Mouse (Mus musculus): ENCODE measurements around the gene B4galnt1.
A peak's percentile ranks its signal among the peaks of the same experiment; 100 is the strongest.
"Not testable (repeated sequence)": the region's sequence is repeated elsewhere in the genome, so short reads cannot be mapped to it uniquely, and the experiment has no call there.

B4galnt1 gene

DNA sequence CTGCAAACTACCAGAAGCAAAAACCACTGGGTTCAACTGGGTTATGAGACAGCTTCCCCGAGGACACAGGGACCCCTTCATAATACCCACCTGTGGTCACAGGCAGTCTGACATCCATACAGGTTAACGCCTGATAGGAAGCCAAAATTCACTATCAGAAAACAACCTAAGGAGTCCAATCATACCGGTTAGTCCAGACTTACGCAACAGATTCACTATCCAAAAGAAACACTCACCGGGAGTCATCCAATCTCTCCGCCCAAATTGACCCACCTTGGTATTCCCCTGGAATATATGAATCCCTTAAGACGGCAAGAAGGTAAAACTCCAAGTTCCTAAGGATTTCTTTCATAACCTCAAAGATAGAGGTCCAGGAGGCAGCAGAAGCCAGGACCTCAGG is 20.5 kb upstream of the B4galnt1 start:
- DNase-seq, result no peak

DNA sequence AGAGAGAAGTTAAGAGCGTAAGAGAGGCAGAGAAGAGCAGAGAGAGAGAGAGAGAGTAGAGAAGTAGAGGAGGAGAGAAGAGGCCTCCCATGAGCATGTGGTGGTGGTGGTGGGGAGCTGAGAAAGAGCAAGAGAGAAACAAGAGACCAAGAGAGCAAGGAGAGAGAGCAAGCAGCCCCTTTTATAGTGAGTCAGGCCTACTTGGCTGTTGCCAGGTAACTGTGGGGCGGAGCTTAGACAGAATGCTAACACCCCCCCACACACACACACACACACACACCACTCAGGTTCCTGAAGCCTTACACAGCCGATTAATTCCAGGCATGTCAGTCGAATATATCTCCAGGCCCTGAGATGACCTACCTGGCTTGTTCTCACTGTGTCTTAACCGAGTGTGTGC is 19.7 kb upstream of the B4galnt1 start:
- DNase-seq, result no peak

DNA sequence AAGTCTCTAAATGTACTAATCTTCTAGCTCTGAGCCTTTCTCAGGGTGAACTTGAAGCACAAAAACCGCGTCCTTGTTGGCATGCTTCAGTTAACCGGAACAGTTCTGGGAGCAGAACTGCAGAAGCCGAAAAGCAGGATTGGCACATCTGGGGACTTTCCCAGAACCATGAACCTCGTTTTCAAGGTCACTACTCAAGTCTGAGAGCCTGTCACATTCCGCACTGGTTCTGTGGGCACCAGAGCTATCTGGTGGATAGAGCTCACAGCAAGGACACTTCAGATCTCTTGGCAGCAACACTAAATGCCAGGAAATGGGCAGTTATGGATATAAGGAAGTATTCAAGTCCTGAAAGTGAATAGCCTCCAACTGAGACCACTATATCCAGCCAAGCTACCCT is 17.9 kb upstream of the B4galnt1 start:
- DNase-seq, result no peak

DNA sequence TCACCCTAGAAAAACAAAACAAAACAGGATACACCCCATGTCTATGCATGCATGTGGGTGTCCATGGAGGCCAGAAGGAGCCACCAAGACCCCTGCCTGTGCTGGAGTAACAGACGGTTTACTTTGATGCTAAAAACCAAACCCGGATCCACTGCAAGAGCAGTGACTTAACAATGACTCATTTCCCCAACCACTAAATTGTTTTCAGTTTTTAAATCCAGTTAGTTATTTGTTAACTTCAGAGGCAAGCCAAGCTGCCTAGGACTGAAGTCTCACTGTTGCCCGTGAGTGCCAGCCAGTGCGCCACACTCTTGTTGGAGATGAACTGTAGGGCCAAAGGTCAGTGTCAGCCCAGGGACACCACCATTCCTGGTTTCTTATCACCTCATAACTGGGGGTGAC is 14.6 kb upstream of the B4galnt1 start:
- DNase-seq, result peak; percentile 59

DNA sequence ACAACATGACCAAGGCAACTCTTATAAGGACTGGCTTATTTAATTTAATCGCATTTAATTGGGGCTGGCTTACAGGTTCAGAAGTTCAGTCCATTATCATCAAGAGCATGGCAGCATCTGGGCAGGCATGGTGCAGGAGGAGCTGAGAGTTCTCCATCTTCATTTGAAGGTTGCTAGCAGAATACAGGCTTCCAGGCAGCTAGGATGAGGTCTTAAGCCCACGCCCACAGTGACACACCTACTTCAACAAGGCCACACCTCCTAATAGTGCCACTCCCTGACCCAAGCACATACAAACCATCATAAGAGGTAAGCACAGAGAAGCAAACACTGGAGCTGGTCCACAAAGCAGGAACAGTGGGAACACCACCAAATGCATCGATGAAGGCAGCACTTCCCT is 13.8 kb upstream of the B4galnt1 start:
- not testable (repeated sequence) for DNase-seq

DNA sequence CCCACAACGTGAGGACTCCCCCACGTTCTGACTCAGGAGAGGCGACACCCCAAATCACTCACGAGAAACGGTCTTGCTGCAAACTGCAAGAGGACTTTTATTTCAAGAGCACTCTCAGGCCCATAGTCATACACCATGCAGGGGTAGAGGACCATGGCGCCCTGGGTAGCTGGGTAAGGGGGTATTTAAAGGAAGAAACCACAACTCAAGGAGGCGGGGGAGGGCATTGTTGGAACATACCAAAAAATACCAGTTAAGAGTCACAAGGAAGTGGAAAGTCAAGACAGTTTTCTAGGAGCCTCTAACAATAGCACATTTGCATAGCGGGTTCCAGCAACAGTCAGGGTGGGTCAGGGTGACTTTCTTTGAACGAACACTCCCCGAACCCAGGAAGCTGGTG is 12.5 kb upstream of the B4galnt1 start:
- DNase-seq, result not testable (repeated sequence)

DNA sequence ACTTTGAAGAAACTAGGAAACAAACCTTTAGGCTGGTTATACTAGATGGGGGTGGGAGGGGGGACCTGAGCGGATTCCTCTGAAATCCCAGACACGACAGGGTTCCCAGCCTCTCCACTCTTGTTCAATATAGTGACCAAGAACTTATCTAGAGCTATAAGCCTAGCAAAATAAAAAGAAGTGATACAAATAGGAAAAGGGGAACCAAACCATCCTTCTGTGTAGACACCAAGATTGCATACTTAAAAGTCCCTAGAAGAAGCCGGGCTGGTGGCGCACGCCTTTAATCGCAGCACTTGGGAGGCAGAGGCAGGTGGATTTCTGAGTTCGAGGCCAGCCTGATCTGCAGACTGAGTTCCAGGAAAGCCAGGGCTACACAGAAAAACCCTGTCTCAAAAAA is 11.7 kb upstream of the B4galnt1 start:
- DNase-seq, result no peak

DNA sequence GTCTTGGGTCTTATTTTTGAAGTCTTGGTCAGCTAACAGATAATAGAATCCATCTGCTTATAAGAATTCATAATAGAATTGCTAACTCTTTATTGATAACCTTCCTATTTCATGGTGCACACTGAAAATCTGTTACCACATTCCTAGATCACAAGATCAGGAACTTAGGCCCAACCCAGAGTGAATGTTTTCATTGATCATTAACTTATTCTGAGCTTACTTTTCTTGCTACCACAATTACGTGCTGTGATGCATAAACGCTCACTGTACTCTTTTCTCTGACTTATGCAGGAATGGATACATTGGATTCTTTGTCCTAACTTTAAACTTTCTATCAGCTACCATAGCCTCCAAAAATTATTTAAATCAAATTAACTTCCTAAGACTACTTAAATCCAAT is 10.8 kb upstream of the B4galnt1 start:
- DNase-seq, result no peak

DNA sequence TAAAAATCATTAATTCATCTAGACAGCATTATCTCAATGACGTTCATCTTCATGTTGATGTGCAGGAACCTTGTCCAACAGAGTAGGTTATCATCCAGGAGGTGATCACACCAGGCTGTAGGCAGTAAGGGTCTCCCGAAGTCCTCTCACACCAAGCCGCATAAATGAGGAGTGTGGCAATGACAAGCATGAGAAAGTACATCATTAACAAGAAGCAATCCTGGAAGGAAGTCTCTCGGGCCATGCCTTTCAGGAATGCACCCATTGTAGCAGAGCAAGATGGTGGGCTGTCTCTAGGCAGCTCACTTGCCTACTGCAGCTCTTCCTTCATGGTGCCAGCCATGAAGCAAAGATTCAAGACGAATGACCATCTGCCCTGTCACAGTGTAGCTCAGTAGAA is 10.4 kb upstream of the B4galnt1 start:
- no peak for DNase-seq

DNA sequence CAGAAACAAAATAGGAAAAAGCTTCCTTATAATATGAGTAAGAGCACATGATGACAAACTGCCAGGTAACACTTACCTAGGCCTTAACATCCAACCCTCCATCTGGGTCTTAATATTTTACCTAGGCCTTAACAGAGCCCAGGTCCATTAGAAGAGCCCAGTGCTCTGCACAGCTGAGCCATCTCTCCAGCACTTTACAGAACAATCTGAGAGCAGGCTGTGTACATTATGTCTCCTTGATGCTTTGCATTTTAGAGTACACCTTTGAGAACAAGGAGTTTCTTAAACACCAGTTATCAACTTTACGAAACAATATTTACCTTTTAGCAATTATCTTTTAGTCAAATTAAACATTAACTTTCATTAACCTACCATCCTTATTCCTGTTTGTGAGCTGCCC is 8.9 kb upstream of the B4galnt1 start:
- no peak for DNase-seq

DNA sequence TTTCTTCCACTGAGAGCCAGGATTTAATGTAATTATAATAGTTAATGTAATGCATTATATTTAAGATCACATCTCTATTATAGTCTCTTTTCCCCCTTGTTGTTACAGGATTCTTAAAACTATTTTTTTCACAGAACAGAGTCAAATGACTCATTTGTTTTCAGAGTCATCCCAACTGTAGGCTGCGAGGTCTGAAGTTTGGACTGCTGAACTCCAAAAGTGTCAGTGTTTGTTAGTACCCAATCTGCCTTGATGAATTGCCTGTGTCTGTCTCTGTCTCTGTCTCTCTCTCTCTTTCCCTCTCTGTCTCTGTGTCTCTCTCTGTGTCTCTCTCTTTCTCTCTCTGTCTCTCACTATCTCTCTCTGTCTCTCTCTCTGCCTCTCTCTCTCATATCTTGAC is 8.5 kb upstream of the B4galnt1 start:
- no peak for DNase-seq

DNA sequence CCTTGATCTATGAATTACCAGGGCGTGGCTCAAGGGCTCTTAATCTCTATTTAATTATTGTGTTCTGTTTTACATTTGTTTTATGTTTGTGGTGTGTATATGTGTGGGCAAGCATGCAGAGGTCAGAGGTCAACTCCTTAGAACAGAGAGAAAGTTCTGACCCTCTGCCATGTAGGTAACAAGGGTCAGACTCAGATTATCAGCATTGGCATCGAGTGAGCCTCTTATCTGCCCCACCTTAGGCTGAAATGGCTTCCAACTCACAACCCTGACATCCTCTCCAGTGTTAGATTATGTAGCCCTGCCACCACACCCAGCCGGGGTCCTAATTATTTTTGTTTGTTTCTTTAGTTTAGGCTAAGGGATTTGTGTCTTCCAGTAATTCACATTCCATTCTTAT is 6.6 kb upstream of the B4galnt1 start:
- no peak for DNase-seq

DNA sequence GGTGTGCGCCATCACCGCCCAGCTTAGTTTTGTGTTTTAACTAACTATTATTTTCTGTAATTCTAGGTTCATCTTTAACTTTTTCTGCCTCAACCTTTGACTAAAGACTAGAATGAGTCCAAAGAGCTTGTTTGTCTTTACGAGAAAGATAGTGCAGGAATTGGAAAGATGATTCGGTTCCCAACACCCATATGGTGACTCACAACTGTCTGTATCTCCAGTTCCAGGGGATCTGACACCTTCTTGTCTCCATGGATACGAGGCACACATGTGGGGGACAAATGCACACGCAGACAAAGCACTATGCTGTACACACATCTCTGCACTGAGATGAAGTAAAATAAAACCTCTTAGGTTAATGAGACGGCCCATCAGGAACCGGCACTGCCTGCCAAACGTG is 4.9 kb upstream of the B4galnt1 start:
- DNase-seq, result no peak

DNA sequence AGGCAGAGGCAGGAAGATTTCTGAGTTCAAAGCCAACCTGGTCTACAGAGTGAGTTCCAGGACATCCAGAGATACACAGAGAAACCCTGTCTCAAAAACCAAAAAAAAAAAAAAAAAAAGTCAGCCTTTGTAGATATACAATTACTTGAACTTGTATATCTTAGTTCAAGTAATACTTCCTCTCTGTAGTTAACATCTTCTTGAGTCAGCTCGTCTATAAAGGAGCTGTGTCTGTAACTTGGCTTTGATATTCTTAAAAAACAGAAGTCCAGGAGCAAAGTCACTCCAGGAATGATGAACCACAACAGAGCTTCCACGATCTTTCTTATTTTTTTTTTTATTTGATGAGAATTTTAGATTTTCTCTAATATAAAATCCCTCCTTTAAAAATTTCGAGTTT is 4.3 kb upstream of the B4galnt1 start:
- no peak for DNase-seq

DNA sequence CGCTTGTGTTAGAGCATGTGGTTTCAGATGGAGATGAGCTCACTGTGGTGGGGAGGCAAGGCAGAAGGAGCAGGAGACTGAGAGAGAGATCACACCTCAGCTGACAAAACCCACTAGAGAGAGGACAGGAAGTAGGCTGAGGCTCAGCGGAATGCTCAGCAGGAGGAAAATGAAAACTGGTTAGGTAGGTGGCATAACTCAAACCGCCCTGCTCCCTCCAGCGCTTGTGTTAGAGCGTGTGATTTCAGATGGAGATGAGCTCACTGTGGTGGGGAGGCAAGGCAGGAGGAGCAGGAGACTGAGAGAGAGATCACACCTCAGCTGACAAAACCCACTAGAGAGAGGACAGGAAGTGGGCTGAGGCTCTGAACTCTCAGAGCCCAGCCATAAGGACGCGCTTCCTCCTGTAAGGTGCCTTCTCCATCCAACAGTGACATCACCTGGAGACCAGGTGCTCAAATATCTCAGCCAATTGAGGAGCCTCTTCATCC is 2.2 kb upstream of the B4galnt1 start:
- DNase-seq, result not testable (repeated sequence)

DNA sequence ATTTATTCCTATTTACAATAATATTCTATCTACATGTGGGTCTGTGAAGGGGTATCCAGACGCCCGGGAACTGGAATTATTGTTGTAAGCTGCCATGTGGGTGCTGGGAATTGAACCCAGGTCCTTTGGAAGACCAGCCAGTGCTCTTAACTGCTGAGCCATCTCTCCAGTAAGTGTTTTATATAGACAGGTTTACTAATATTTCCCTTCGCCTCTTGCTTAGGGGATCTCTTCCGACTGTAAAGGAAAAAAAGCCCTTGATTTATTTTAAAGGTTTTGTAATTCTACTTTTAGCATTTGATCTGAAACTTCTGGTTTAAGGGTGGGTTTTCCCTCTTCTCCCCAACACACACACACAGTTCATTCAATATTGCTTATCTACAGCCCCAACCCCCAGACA is 835 bp upstream of the B4galnt1 start:
- no peak for DNase-seq

DNA sequence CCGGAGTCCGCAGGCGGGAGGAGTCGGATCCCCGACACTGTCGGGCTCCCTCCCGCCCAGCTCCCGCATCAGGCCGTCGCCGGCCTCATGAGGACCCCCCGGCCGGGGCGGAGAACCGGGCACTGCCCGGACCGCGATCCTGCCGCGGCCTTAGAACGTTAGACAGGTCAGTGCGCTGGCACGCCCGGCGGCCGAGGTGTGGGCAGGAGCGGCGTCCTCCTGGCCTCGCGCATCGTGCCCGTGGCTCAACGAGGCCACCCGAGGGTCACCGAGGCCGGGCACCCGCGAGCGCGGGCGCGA is 279 bp downstream of the B4galnt1 start:
- no peak for DNase-seq

DNA sequence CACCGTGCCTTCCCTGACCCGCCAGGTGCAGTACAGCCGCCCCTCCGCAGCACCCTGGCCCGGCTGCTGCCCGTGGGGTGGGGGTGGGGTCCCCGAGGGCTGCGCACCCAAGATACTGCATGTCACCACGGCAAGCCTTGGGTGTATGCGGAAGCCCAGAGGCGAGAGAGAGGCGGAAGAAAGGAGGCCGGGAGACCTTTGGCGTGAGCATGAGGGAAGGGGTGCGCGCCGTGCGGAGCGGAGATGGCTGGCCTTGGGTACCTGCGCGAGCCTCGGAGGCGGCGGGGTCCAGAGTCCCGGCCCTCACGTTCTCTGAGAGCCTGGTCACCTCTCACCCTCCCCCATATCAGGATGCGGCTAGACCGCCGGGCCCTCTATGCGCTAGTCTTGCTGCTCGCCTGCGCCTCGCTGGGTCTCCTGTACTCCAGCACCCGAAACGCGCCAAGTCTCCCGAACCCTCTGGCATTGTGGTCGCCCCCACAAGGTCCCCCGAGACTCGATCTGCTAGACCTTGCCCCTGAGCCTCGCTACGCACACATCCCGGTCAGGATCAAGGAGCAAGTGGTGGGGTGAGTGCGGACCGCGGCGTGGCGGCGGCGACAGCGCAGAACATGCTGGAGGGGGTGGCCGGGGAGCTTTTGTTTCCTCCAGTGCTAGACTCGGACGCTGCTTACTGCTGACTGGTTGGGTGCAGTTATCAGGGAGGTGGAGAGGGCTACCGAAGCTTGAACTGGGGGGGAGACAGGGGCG is 804 bp downstream of the B4galnt1 start:
- peak; percentile 52 for DNase-seq

DNA sequence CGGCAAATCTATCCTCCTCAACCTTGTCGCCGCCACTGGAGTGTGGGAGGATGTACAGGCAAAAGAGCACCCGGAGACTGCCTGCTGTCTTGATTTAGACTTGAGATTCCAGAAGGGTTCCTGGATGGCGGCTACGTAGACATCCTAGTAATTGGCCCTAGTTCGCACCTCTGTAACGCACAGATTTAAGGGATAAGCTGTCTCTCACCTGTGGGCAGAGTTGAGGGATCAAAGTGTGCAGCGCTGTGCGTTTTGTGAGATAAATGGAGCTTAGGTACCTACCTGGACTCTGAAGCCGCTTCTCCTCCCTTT is 1.3 kb downstream of the B4galnt1 start:
- no peak for DNase-seq

DNA sequence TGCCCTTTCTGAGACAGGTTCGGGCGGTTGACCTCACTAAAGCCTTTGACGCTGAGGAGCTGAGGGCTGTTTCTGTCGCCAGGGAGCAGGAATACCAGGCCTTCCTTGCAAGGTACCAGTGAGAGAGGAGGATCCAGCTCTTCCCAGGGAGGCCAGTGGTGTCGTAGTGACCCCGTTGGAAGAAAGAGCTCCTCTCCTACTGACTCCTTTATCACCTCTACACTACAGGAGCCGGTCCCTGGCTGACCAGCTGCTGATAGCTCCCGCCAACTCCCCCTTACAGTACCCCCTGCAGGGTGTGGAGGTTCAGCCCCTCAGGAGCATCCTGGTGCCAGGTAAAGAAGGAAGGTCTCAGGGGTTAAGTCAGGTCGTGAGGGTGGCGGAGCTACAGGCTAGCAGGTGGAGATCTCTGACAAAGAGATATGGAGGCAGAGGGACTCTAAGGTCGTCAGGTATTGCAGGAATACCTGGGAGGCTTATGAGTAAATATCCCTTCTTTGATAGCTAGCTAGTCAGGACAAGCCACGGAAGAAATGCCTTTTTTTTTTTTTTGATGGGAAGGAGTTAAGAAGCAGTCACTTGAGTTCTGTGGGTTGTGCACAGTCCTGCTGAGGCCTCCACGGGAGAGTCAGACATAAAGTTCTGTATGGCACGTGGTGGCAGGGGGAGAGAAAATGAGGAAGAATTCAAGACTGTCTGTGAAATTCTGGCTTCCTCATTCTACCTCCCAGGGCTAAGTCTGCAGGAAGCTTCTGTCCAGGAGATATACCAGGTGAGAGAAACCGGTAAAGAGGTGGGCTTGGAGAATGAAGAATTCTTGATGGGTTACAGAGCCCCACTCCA is 2.0 kb downstream of the B4galnt1 start:
- no peak for DNase-seq

DNA sequence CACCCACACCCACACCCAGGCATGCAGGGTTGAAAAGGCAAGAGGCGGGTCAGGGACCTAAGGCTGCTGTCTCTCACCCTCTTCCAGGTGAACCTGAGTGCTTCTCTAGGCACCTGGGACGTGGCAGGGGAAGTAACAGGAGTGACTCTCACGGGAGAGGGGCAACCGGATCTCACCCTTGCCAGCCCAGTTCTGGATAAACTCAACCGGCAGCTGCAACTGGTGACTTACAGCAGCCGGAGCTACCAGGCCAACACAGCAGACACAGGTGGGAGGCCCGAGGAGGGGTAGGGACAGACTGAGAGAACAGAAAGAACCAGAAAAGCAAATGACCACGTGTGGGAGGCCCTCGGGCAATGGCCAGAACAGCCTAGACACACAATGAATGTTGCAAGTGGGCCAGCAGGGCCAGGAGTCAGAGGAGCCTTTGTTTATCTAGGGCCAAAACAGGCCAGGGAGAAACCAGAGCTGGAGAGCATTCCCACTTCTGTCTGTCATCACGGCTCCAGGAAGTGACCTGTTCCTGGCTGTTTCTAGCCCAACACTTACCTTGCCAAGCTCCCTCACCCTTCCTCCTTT is 2.7 kb downstream of the B4galnt1 start:
- no peak for DNase-seq

DNA sequence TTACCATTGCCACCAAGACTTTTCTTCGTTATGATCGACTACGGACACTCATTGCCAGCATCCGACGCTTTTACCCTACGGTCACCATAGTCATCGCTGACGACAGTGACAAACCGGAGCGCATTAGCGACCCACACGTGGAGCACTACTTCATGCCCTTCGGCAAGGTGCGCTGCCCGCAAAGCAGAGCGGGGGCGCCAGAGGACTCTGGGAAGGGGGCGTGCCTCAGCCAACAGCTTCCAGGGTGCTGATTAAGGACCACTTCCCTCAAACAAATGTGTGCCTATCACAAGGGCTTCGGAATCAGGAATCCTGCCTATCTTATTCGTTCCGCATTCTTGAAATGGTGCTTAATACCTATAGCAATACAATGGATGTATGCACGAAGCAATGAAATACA is 5.0 kb downstream of the B4galnt1 start:
- DNase-seq, result peak; percentile 51

DNA sequence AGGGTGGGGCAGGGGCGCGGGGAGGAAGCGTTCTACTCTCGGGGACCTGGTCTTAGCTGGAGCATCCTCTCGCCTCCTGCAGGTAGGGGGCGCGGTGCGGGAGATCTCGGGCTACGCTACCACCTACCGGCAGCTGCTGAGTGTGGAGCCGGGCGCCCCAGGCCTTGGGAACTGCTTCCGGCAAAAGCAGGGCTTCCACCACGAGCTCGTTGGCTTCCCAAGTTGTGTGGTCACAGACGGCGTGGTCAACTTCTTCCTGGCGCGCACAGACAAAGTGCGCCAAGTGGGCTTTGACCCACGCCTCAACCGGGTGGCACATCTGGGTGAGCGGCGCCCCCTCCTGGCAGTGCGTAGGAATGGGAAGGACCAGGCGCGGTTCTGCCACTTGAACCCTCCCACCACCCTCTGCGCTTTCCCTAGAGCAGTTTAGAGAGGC is 5.8 kb downstream of the B4galnt1 start:
- peak; percentile 85 for DNase-seq

DNA sequence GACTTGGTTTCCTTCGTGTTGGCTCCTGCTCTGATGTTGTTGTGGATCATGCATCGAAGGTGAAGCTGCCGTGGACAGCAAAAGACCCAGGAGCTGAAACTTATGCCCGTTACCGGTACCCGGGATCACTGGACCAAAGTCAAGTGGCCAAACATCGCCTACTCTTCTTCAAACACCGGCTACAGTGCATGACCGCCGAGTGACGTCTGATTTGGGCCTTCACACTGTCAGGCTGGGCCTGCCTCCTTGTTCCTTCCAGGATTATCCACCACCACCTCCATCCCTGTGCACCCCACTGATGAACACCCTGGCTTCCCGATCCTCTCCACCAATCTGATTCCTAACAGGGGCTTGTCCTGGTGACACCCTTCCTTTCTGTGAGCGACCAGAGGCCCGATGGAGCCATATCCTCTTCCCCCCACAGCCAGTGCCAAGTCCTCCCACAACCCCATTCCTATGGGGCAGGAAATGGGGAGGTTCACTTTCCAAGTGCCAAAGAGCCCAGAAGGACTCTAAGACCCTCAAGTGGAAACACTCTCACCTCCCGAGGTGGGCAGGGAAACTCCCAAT is 6.7 kb downstream of the B4galnt1 start:
- DNase-seq, result no peak
